19 mouse cellular contexts compared by ENCODE assay signal in genomic region chr14:78347715-78348114, GRCm38 (mm10). TPM values are rescaled to one million over a fixed set of nuclear protein-coding genes. Genes with fewer than 3 reads are reported as not detected.
"Had no signal": no experiment of that assay in that cellular context is flagged by ENCODE, and none has a peak within 500 bp of the region (broad histone marks: within the 10 kb centered on the region; RNA-seq: fewer than 3 reads in every experiment).

No protein-coding gene starts in this region.

- H3K27ac ChIP-seq: liver, embryonic 15.5 days; lung, embryonic 15.5 days; midbrain, embryonic 10.5 days; midbrain, embryonic 12.5 days; neural tube, embryonic 12.5 days; stomach, embryonic 15.5 days; stomach, postnatal 0 days had no signal

- H3K36me3 ChIP-seq: liver, embryonic 15.5 days; lung, embryonic 15.5 days; midbrain, embryonic 10.5 days; midbrain, embryonic 12.5 days; neural tube, embryonic 12.5 days; stomach, embryonic 15.5 days had no signal

- H3K4me1 ChIP-seq: liver, embryonic 15.5 days; lung, embryonic 15.5 days; midbrain, embryonic 10.5 days; midbrain, embryonic 12.5 days; neural tube, embryonic 12.5 days; stomach, embryonic 15.5 days had no signal

- H3K9ac ChIP-seq: liver, embryonic 15.5 days; liver, postnatal 0 days; lung, embryonic 15.5 days; midbrain, embryonic 12.5 days; neural tube, embryonic 12.5 days; stomach, embryonic 15.5 days had no signal

- H3K9me3 ChIP-seq: liver, embryonic 15.5 days; lung, embryonic 15.5 days; midbrain, embryonic 10.5 days; midbrain, embryonic 12.5 days; neural tube, embryonic 12.5 days; stomach, embryonic 15.5 days had no signal

- H3K4me2 ChIP-seq: liver, embryonic 15.5 days; lung, embryonic 15.5 days; midbrain, embryonic 12.5 days; neural tube, embryonic 12.5 days; stomach, embryonic 15.5 days had no signal

- H3K27me3 ChIP-seq: liver, embryonic 15.5 days; lung, embryonic 15.5 days; midbrain, embryonic 12.5 days; neural tube, embryonic 12.5 days; stomach, embryonic 15.5 days had no signal

- DNase-seq: liver, postnatal 0 days; lung, adult 2 months; lung, postnatal 10 days; lung, postnatal 4 days; midbrain, embryonic 14.5 days; right cerebral cortex, postnatal 14 days; thymus, adult 2 months; thymus, postnatal 25 days; thymus, postnatal 4 days had no signal

- ATAC-seq: liver, postnatal 0 days; midbrain, embryonic 16.5 days had no signal

- H3K4me3 ChIP-seq: liver, embryonic 15.5 days; lung, embryonic 15.5 days; midbrain, embryonic 10.5 days; midbrain, embryonic 12.5 days; neural tube, embryonic 12.5 days; stomach, embryonic 15.5 days had no signal

RNA-seq across cellular contexts. Expression of gene Tnfsf11, which starts 39.9 kb away (rescaled TPM):
- total RNA-seq: megakaryocyte-erythroid progenitor cell, adult 5-6 weeks had no signal
- polyA plus RNA-seq: liver, postnatal 0 days; midbrain, embryonic 10.5 days; midbrain, embryonic 14.5 days; midbrain, embryonic 16.5 days; neural tube, embryonic 12.5 days; stomach, postnatal 0 days; testis, adult 2 months had no signal
